Mouse (Mus musculus) embryonic facial prominence, embryonic 12.5 days (tissue): ENCODE measurements at regions not wholly inside any gene's neighbourhood (a gene's known extent, or its start where the extent isn't known, plus 50 kb on each side); places are given as distances from the start of the nearest gene placed in this dataset.

Experiments used
- ATAC-seq: fragments of 200-750 bp; cut with Nextera tagmentation; 2 replicates; pipeline ENCODE4 v1.8.0; 2017; ENCODE audit not compliant: insufficient number of reproducible peaks, insufficient read depth, low FRiP score, low TSS enrichment
- H3K27ac ChIP-seq: fragments of 300-500 bp; sonication (generic); 2 replicates; pipeline ENCODE4 v1.5.1; 2016; ENCODE audit warnings: mild to moderate bottlenecking
- H3K27me3 ChIP-seq: fragments of 300-500 bp; sonication (generic); 2 replicates; pipeline ENCODE4 v1.6.1; 2016; ENCODE audit warnings: mild to moderate bottlenecking, moderate library complexity
- H3K36me3 ChIP-seq: fragments of 300-500 bp; sonication (generic); 2 replicates; pipeline ENCODE4 v1.6.1; 2016; ENCODE audit warnings: mild to moderate bottlenecking
- H3K4me1 ChIP-seq: fragments of 300-500 bp; sonication (generic); 2 replicates; pipeline ENCODE4 v1.6.1; 2016
- H3K4me2 ChIP-seq: fragments of 300-500 bp; sonication (generic); replicated peaks from 2 replicates; pipeline ENCODE4 v1.6.1; 2016; ENCODE audit warnings: mild to moderate bottlenecking, moderate library complexity
- H3K4me3 ChIP-seq: fragments of 300-500 bp; sonication (generic); 2 replicates; pipeline ENCODE4 v1.5.1; 2016; ENCODE audit warnings: mild to moderate bottlenecking
- H3K9ac ChIP-seq: fragments of 300-500 bp; sonication (generic); 2 replicates; pipeline ENCODE4 v1.6.1; 2016; ENCODE audit warnings: mild to moderate bottlenecking, moderate library complexity
- H3K9me3 ChIP-seq: fragments of 300-500 bp; sonication (generic); 2 replicates; pipeline ENCODE4 v1.6.1; 2016; ENCODE audit warnings: mild to moderate bottlenecking, moderate library complexity
- WGBS: fragments of 180-500 bp; shearing (Covaris S2); methylation state at CpG from one replicate; pipeline ENCODE4 v1.1.7; 2016; 5-methylcytosine and 5-hydroxymethylcytosine counted together

GRCm38 (mm10) chr1:105092309-105092904, 264.1 kb downstream of the Rnf152 start:
- Histone ChIP-seq H3K4me3 (no peak overlapping the region), H3K27me3 (no peaks in the 10 kb centered on the region), H3K27ac (no peak overlapping the region), H3K9ac (no peak overlapping the region), H3K4me1 (no peaks in the 10 kb centered on the region), H3K4me2 (no peak overlapping the region), H3K36me3 (no peaks in the 10 kb centered on the region), H3K9me3 (no peaks in the 10 kb centered on the region)
- WGBS: 28% methylated on average over 6 of the region's 6 CpGs
- no peak for ATAC-seq

GRCm38 (mm10) chr1:105088765-105089520, 267.6 kb downstream of the Rnf152 start:
- Histone ChIP-seq H3K27me3 (no peaks in the 10 kb centered on the region), H3K9ac (no peak overlapping the region), H3K4me2 (no peak overlapping the region), H3K4me3 (no peak overlapping the region), H3K27ac (no peak overlapping the region), H3K4me1 (no peaks in the 10 kb centered on the region), H3K36me3 (no peaks in the 10 kb centered on the region), H3K9me3 (no peaks in the 10 kb centered on the region)
- whole genome bisulfite sequencing: 72% methylated on average over 7 of the region's 7 CpGs
- ATAC-seq: no peak

DNA sequence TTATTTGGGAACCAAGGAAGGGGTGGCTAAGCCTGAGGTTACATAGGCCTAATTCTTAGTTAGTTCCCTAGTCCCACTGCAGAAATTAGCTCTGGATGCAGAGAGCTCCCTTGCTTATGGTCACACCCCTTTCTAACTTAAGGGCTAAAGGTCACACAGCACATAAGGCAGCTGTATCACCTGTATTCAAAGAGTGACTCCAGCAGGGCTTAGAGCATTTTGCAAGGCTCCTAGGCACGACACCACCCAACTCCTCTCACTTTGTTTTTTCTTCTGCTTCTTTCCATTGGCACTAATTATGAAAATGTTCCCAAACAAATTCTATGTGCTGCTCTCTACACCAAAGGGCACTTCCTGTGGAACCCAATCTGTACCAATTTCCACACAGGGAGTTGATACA, 268.9 kb downstream of the Rnf152 start:
- Histone ChIP-seq H3K9me3 (no peaks in the 10 kb centered on the region), H3K27ac (no peak overlapping the region), H3K27me3 (no peaks in the 10 kb centered on the region), H3K9ac (no peak overlapping the region), H3K4me2 (no peak overlapping the region), H3K4me3 (no peak overlapping the region), H3K36me3 (no peaks in the 10 kb centered on the region), H3K4me1 (no peaks in the 10 kb centered on the region)
- 82% methylated on average over 1 of the region's 1 CpGs for whole genome bisulfite sequencing
- no peak for ATAC-seq

GRCm38 (mm10) chr1:105084556-105084955, 272.0 kb downstream of the Rnf152 start:
- no peak for ATAC-seq
- Histone ChIP-seq H3K27ac (no peak overlapping the region), H3K4me2 (no peak overlapping the region), H3K9me3 (no peaks in the 10 kb centered on the region), H3K36me3 (no peaks in the 10 kb centered on the region), H3K4me3 (no peak overlapping the region), H3K4me1 (no peaks in the 10 kb centered on the region), H3K9ac (no peak overlapping the region), H3K27me3 (no peaks in the 10 kb centered on the region)
- 88% methylated on average over 3 of the region's 3 CpGs for WGBS

GRCm38 (mm10) chr1:105083551-105084103, 272.9 kb downstream of the Rnf152 start:
- Histone ChIP-seq H3K9ac (no peak overlapping the region), H3K27me3 (no peaks in the 10 kb centered on the region), H3K4me3 (no peak overlapping the region), H3K4me2 (no peak overlapping the region), H3K9me3 (no peaks in the 10 kb centered on the region), H3K27ac (no peak overlapping the region), H3K36me3 (no peaks in the 10 kb centered on the region), H3K4me1 (no peaks in the 10 kb centered on the region)
- WGBS: 55% methylated on average over 6 of the region's 6 CpGs
- ATAC-seq: peak; percentile 35; the same call in 1 of the 2 replicates

DNA sequence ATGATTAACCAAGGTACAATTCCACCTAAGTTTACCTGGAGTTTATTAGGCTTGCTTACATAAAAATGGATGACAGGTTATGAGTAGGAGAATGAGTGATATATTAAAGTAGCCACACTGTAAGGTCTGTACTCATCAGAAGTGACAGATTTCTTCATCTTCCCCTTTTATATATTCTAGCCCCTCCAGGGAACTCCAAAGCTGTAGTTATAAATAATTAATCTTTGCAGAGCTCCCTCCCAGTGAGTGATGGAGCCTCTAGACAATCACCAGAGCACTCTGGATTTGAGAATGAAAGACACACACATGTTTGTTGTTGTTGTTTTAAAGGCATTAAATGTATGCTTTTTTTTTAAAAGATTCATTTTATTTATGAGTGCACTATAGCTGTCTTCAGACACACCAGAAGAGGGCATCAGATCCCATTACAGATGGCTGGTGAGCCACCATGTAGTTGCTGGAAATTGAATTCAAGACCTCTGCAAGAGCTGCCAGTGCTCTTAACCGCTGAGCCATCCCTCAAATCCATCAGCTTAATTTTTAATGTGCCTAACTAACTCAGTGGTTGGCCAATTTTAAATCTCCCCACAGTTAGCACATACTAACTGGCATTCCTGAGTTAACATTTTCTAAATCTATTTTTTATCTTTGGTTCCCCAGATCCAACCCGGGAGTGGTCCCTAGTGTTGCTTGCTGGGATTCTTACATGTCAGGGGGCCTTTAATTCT, 273.5 kb downstream of the Rnf152 start:
- Histone ChIP-seq H3K27me3 (no peaks in the 10 kb centered on the region), H3K4me1 (no peaks in the 10 kb centered on the region), H3K9me3 (no peaks in the 10 kb centered on the region), H3K27ac (no peak overlapping the region), H3K36me3 (no peaks in the 10 kb centered on the region), H3K9ac (no peak overlapping the region), H3K4me2 (no peak overlapping the region), H3K4me3 (no peak overlapping the region)
- 78% methylated on average over 2 of the region's 2 CpGs for WGBS
- ATAC-seq: no peak

- H3K9ac ChIP-seq: no peak overlapping the region
- 42% methylated on average over 2 of the region's 2 CpGs for WGBS
- H3K4me1 ChIP-seq: no peaks in the 10 kb centered on the region
- H3K9me3 ChIP-seq: no peaks in the 10 kb centered on the region
- H3K4me3 ChIP-seq: no peak overlapping the region
- no peak for ATAC-seq
- H3K4me2 ChIP-seq: no peak overlapping the region
- H3K27me3 ChIP-seq: no peaks in the 10 kb centered on the region
- H3K27ac ChIP-seq: no peak overlapping the region
- H3K36me3 ChIP-seq: no peaks in the 10 kb centered on the region
These were observed 274.6 kb downstream of the Rnf152 start for GRCm38 (mm10) chr1:105081942-105082341.

DNA sequence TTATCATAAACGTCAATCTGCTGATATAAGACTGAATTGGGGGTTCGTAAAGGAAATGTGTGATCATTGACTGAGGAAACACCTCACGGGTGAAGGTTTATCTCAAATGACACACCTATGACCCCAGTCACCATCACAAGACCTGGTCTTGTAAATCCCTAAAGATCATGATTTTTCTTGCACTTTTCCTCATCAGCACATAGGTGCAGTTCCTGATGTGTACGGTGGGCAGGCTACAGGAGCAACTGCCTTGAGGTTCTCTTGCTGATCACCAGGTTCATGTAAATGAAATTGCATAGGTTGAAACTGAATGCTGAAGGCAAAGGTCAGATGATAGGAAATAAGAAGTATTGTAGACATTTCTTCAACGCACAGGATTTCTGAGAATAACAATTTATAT, 277.1 kb downstream of the Rnf152 start:
- H3K9ac ChIP-seq: no peak overlapping the region
- H3K4me3 ChIP-seq: no peak overlapping the region
- no peaks in the 10 kb centered on the region for H3K27me3 ChIP-seq
- ATAC-seq: no peak
- 86% methylated on average over 5 of the region's 5 CpGs for whole genome bisulfite sequencing
- H3K9me3 ChIP-seq: no peaks in the 10 kb centered on the region
- no peak overlapping the region for H3K27ac ChIP-seq
- H3K4me2 ChIP-seq: no peak overlapping the region
- no peaks in the 10 kb centered on the region for H3K36me3 ChIP-seq
- H3K4me1 ChIP-seq: no peaks in the 10 kb centered on the region

DNA sequence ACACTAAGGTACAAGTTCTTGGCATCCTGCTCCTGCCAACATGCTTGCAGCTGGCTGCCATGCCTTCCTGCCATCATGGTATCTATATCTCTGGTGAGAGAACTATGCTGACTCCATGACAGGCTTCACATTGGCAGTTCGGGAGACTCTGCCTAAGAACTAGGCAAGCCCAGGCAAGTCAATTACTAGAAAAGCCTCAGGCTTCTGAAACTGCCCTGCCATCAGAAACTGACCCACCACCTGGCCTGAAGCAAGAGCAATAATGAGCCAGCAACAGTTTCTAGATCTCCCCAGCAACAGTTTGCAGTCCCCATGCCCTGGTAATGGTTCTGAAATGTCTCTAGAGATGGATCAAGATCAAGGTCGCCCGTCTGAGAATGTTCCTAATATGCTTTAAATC, 280.8 kb downstream of the Rnf152 start:
- Histone ChIP-seq H3K27ac (no peak overlapping the region), H3K4me3 (no peak overlapping the region), H3K4me2 (no peak overlapping the region), H3K4me1 (no peaks in the 10 kb centered on the region), H3K36me3 (no peaks in the 10 kb centered on the region), H3K27me3 (no peaks in the 10 kb centered on the region), H3K9me3 (no peaks in the 10 kb centered on the region), H3K9ac (no peak overlapping the region)
- no peak for ATAC-seq
- 73% methylated on average over 3 of the region's 3 CpGs for WGBS

DNA sequence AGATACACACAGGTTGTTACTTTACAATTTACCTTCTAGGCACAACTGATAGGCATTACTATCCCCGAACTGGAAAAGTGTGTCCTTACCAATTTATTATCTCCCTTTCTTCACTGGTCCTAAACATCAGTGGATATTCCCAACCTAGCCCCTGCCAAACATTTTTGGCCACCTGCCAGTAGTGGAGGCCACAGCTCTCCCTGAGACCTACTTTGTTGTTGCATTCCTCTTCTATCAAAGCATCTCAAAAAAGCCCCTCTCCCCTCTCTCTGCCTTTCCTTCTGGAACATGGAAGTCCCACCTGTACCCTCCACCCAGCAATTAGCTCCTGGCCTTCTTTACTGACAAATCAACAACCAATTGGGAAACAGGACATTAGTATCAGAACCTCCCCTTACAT, 282.2 kb downstream of the Rnf152 start:
- Histone ChIP-seq H3K36me3 (no peaks in the 10 kb centered on the region), H3K9ac (no peak overlapping the region), H3K27me3 (no peaks in the 10 kb centered on the region), H3K9me3 (no peaks in the 10 kb centered on the region), H3K4me1 (no peaks in the 10 kb centered on the region), H3K4me3 (no peak overlapping the region), H3K4me2 (no peak overlapping the region), H3K27ac (no peak overlapping the region)
- WGBS: 86% methylated on average over 1 of the region's 1 CpGs
- no peak for ATAC-seq

DNA sequence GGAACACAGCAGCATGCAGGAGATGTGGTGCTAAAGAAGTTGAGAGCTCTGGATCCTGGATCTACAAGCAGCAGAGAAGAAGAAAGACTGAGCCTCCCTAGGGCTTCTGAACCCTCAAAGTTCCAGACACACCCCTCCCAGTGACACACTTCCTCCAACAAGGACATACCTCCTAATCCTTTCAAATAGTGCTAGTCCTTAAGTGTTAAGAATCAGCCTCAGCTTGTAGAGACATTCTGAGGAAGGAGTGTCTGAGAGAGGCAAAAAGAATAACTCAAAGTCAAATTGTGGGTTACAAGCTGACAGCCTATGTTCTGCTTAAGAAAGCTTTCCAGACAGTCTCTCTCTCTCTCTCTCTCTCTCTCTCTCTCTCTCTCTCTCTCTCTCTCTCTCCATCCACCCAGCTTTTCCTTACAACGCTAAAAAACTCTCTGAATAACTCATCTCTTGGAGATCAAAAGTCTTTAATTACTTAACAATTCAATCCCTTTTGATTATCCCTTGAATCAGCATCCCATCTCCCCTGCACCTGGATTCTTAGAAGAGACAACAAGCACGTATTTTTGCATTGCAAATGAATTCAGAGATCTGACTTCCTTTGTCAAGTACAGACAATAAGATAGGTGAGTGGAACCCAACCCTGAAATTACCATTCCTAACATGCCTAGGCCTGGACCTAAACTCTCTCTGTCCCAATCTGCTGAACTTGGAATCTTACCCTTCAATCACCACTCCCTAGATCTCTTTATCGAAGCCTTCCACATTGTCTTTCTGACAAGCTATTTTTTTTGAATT, 285.7 kb downstream of the Rnf152 start:
- Histone ChIP-seq H3K9ac (no peak overlapping the region), H3K9me3 (no peaks in the 10 kb centered on the region), H3K36me3 (no peaks in the 10 kb centered on the region), H3K4me2 (no peak overlapping the region), H3K27ac (no peak overlapping the region), H3K4me1 (no peaks in the 10 kb centered on the region), H3K4me3 (no peak overlapping the region), H3K27me3 (no peaks in the 10 kb centered on the region)
- ATAC-seq: no peak
- WGBS: 51% methylated on average over 3 of the region's 3 CpGs
